Mouse (Mus musculus) kidney, embryonic 14.5 days (tissue): ENCODE measurements around the gene Gpc6. TPM values are rescaled to one million over a fixed set of nuclear protein-coding genes. Genes with fewer than 3 reads are reported as not detected.
A peak's percentile ranks its signal among the peaks of the same experiment; 100 is the strongest.

Experiments
- ATAC-seq: fragments of 200-750 bp; cut with Nextera tagmentation; 2 replicates; pipeline ENCODE4 v1.8.0; 2017; ENCODE audit warnings: moderate number of reproducible peaks, mild to moderate bottlenecking, moderate TSS enrichment, moderate library complexity; ENCODE audit not compliant: low FRiP score, low TSS enrichment
- H3K27ac ChIP-seq: fragments of 300-500 bp; sonication (generic); 2 replicates; pipeline ENCODE4 v1.5.1; 2014; ENCODE audit warnings: low read depth, mild to moderate bottlenecking, low read length, moderate library complexity, mixed read lengths
- H3K27me3 ChIP-seq: fragments of 300-500 bp; sonication (generic); 2 replicates; pipeline ENCODE4 v1.6.1; 2014; ENCODE audit warnings: mild to moderate bottlenecking, low read length; ENCODE audit not compliant: control insufficient read depth, insufficient read depth
- H3K36me3 ChIP-seq: fragments of 300-500 bp; sonication (generic); 2 replicates; pipeline ENCODE4 v1.6.1; 2014; ENCODE audit warnings: low read length, mixed read lengths; ENCODE audit not compliant: control insufficient read depth, insufficient read depth
- H3K4me1 ChIP-seq: fragments of 300-500 bp; sonication (generic); 2 replicates; pipeline ENCODE4 v1.6.1; 2014; ENCODE audit warnings: low read length, mixed read lengths; ENCODE audit not compliant: control insufficient read depth, insufficient read depth
- H3K4me2 ChIP-seq: fragments of 300-500 bp; sonication (generic); replicated peaks from 2 replicates; pipeline ENCODE4 v1.6.1; 2014; ENCODE audit warnings: low read depth, mild to moderate bottlenecking, low read length
- H3K4me3 ChIP-seq: fragments of 300-500 bp; sonication (generic); 2 replicates; pipeline ENCODE4 v1.5.1; 2014; ENCODE audit warnings: mild to moderate bottlenecking, low read length
- H3K9ac ChIP-seq: fragments of 300-500 bp; sonication (generic); 2 replicates; pipeline ENCODE4 v1.6.1; 2014; ENCODE audit warnings: low read depth, mild to moderate bottlenecking, low read length, moderate library complexity
- H3K9me3 ChIP-seq: fragments of 300-500 bp; sonication (generic); 2 replicates; pipeline ENCODE4 v1.6.1; 2016; ENCODE audit warnings: low read length; ENCODE audit not compliant: control insufficient read depth
- WGBS: fragments of 180-500 bp; shearing (Covaris S2); extraction: QIAGEN DNeasy Blood & Tissue Kit; methylation state at CpG from one replicate; pipeline ENCODE4 v1.1.7; 2014; 5-methylcytosine and 5-hydroxymethylcytosine counted together
- polyA plus RNA-seq: library from polyadenylated mRNA; unstranded; fragments of >200 nt; fragmentation: Nextera tagmentation; extraction: Ambion mirVana; gene quantifications from 2 replicates; pipeline ENCODE4 v1.2.1, GENCODE M21; 2014

The Gpc6 gene
- polyA plus RNA-seq, 1 experiment from 2014 or later: 71.8 TPM

DNA sequence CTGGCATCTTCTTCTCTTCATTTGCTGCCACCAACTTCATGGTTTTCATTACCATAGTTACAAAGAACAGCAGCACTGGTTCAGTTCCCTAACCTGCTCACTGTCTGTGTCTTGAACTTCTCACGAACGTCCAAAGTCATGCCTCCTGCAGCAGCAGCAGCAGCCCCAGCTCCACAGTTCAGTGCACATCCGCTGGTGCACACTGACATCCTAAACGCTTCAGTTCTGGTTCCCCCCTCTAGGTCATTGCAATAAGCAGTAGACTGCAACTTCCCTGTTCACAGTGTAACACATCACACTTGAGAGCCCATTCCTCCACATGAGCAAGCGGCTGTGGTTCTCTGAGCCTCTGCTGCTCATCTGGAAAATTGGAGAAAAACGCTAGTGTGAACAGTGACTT is 573.7 kb downstream of the Gpc6 start:
- Histone ChIP-seq H3K4me1 (no peaks in the 10 kb centered on the region), H3K9me3 (no peaks in the 10 kb centered on the region), H3K4me2 (no peak overlapping the region), H3K9ac (no peak overlapping the region), H3K27me3 (no peaks in the 10 kb centered on the region), H3K4me3 (no peak overlapping the region), H3K36me3 (no peaks in the 10 kb centered on the region), H3K27ac (no peak overlapping the region)
- ATAC-seq: peak; percentile 71; the same call in 1 of the 2 replicates
- 45% methylated on average over 6 of the region's 6 CpGs for WGBS

DNA sequence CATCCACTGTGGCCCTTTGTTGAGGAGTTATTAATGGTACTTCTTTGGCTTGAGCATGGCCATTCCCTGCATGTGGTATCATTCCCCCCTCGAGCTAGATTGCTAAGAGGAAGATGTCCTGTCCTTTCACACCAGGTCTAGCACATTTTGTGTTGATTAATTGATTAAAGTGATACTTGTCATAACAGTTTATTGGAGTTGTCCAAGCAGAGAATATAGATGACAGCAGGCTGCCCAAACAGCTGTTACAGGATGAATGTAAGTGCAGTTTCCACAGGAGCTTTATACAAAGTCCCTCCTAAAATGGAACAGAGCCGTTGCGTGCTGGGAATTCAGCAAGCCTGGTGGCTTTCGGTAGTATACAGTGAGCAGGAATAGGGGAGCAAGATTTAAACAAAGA is 574.2 kb downstream of the Gpc6 start:
- 92% methylated on average over 4 of the region's 4 CpGs for WGBS
- no peaks in the 10 kb centered on the region for H3K27me3 ChIP-seq
- no peaks in the 10 kb centered on the region for H3K9me3 ChIP-seq
- H3K27ac ChIP-seq: no peak overlapping the region
- H3K4me2 ChIP-seq: no peak overlapping the region
- H3K4me1 ChIP-seq: no peaks in the 10 kb centered on the region
- H3K36me3 ChIP-seq: no peaks in the 10 kb centered on the region
- H3K9ac ChIP-seq: no peak overlapping the region
- no peak overlapping the region for H3K4me3 ChIP-seq
- no peak for ATAC-seq

DNA sequence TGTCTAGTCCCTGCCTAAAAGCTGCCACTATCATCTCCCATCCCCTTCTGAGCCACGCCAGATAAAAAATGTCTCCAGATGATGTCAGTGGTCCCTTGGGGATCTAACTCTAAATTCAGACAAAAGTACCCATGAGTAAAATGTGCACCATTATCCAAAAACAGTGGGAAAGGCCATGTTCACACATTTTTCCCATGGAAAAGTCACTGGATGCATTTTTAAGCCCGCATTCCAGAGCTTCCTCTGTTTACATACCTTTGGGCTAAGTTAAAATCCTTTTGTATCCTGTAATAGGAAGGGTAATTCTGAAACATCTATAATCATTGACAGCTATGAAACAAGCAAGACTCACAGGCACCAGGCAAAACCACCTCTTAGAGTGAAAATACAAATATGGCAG is 589.7 kb downstream of the Gpc6 start:
- no peak for ATAC-seq
- WGBS: 83% methylated on average over 2 of the region's 2 CpGs
- Histone ChIP-seq H3K36me3 (no peaks in the 10 kb centered on the region), H3K4me1 (no peaks in the 10 kb centered on the region), H3K9me3 (no peaks in the 10 kb centered on the region), H3K9ac (no peak overlapping the region), H3K4me2 (no peak overlapping the region), H3K27ac (no peak overlapping the region), H3K4me3 (no peak overlapping the region), H3K27me3 (no peaks in the 10 kb centered on the region)

DNA sequence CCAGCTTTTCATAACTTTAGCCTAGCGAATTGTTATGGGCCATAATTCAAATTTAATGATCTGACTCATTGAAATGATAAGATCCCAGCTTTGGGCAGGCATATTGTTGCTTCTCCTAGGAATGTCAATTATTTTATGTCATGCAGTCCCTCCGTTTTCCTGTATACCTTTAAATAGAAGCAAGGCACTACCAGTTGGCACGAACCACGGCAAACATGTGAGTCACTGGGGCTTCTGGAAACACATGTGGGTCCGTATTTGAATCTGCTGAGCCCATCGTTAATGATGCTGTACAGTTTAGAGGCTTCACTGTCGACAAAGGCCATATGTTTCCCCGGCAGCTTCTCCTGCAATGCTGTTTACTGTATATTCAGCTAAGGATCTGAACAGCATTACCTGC is 594.5 kb downstream of the Gpc6 start:
- H3K36me3 ChIP-seq: no peaks in the 10 kb centered on the region
- H3K9ac ChIP-seq: no peak overlapping the region
- H3K9me3 ChIP-seq: no peaks in the 10 kb centered on the region
- no peaks in the 10 kb centered on the region for H3K27me3 ChIP-seq
- no peak overlapping the region for H3K4me2 ChIP-seq
- H3K4me3 ChIP-seq: no peak overlapping the region
- ATAC-seq: no peak
- H3K4me1 ChIP-seq: no peaks in the 10 kb centered on the region
- WGBS: 46% methylated on average over 8 of the region's 8 CpGs
- no peak overlapping the region for H3K27ac ChIP-seq

DNA sequence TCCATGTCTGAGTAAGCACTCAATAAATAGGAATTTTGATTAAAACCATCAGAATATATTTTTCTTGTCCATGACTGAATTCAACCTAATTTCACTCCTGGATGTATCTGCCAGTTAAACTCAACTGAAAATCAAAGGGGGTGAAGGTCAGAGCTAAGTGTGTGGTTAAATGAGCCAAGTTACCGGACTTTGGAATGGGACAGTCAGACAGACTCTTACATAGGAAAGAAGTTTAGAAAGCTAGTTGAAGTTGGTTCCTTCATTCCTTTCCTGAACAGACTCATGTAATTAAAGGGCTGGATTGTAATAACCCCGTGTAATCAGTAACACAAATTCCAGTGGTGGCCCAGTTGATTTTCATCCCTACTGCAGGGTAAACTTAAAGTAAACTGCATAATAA is 595.6 kb downstream of the Gpc6 start:
- Histone ChIP-seq H3K4me3 (no peak overlapping the region), H3K9me3 (no peaks in the 10 kb centered on the region), H3K36me3 (no peaks in the 10 kb centered on the region), H3K9ac (no peak overlapping the region), H3K4me1 (no peaks in the 10 kb centered on the region), H3K4me2 (no peak overlapping the region), H3K27ac (no peak overlapping the region), H3K27me3 (no peaks in the 10 kb centered on the region)
- no peak for ATAC-seq
- 81% methylated on average over 2 of the region's 2 CpGs for WGBS

DNA sequence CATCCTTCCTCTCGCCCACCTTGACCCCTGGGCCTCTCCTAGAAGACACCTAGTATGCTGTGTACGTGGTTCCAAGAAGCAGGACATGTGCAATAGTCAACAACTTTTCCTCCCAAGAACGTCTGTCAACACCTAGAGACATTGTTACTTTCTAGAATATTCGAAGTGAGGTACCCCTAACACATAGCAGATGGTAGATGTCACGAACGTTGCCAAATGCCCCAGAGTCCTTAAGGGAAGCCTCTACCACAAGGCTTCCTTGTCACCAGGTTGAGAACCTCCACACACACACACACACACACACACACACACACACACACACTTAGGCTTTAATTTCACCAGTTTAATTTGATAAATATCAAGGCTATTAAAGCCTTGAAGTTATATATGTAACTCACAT is 600.0 kb downstream of the Gpc6 start:
- Histone ChIP-seq H3K9me3 (no peaks in the 10 kb centered on the region), H3K36me3 (no peaks in the 10 kb centered on the region), H3K9ac (no peak overlapping the region), H3K27ac (no peak overlapping the region), H3K4me3 (no peak overlapping the region), H3K4me2 (no peak overlapping the region), H3K27me3 (no peaks in the 10 kb centered on the region), H3K4me1 (no peaks in the 10 kb centered on the region)
- no peak for ATAC-seq
- 87% methylated on average over 6 of the region's 6 CpGs for WGBS

DNA sequence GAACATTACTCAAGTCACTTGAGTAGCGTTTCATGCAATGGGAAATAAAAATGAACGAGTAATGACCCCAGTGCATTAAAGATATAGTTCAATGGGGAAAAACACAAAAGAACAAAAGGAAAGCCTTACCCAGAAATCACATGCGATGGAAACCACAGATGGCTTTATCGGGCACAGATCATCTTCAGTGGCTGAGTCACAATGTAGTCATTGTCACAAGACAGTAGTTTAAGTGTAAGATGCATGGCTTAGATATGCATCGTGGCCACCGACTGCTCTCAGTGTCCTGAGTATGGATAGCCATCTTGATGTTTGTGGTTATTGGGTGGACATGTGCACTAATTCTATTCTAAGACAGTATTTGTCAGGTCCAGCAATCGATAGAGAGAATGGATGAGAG is 601.9 kb downstream of the Gpc6 start:
- Histone ChIP-seq H3K36me3 (no peaks in the 10 kb centered on the region), H3K9me3 (no peaks in the 10 kb centered on the region), H3K27me3 (no peaks in the 10 kb centered on the region), H3K4me2 (no peak overlapping the region), H3K4me3 (no peak overlapping the region), H3K27ac (no peak overlapping the region), H3K4me1 (no peaks in the 10 kb centered on the region), H3K9ac (no peak overlapping the region)
- 93% methylated on average over 7 of the region's 7 CpGs for WGBS
- ATAC-seq: no peak

DNA sequence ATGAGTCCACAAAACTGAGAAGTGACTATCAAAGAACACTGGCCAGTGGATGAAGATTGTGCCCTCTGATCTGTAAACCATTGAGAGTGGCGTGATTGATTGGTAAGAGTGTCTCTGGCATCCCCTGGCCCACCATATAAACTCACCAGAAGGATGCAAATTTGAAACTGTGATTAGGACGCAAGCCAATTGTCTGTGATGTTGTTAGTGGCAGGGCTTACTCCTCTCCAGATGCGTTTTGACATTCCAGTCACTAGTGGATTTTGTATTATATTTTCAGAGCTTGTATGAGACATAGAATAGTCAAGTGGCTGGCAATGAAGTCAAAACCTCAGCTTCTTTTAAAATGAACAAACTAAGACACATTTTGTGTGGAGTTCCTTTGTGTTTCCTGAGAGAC is 604.3 kb downstream of the Gpc6 start:
- H3K4me3 ChIP-seq: no peak overlapping the region
- H3K27ac ChIP-seq: no peak overlapping the region
- no peaks in the 10 kb centered on the region for H3K36me3 ChIP-seq
- H3K9me3 ChIP-seq: no peaks in the 10 kb centered on the region
- no peaks in the 10 kb centered on the region for H3K4me1 ChIP-seq
- ATAC-seq: no peak
- no peak overlapping the region for H3K9ac ChIP-seq
- WGBS: 85% methylated on average over 3 of the region's 3 CpGs
- no peak overlapping the region for H3K4me2 ChIP-seq
- no peaks in the 10 kb centered on the region for H3K27me3 ChIP-seq

DNA sequence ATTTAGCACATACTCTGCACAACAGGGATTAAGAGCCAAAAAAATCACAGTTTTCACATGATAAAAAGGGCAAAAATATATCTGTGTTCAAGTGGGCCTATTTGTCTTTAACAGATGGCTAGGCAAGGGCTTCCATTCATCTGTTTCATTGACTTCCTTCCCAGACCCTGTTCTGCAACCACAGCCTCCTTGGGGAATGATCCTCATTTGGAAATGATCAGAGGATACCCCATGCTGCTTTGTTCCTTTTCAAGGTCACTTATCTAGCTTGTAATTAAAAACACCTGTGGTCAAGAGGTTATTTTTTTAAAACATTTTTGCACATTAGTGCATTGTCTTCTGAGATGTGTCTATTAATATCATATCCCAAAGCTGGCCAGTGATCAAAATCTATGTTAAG is 627.7 kb downstream of the Gpc6 start:
- ATAC-seq: no peak
- Histone ChIP-seq H3K27ac (no peak overlapping the region), H3K36me3 (no peaks in the 10 kb centered on the region), H3K9ac (no peak overlapping the region), H3K27me3 (no peaks in the 10 kb centered on the region), H3K4me3 (no peak overlapping the region), H3K4me1 (no peaks in the 10 kb centered on the region), H3K9me3 (no peaks in the 10 kb centered on the region), H3K4me2 (no peak overlapping the region)
